Mouse (Mus musculus) lung, postnatal 0 days (tissue): ENCODE results near the gene Vdac2.

Source experiments
- CTCF ChIP-seq: IDR thresholded peaks from 2 replicates; pipeline ENCODE4 v1.5.1; 2016; ENCODE audit warnings: antibody characterized with exemption, mild to moderate bottlenecking
- EP300 ChIP-seq: IDR thresholded peaks from 2 replicates; pipeline ENCODE4 v1.6.1; 2016; ENCODE audit warnings: antibody characterized with exemption, mild to moderate bottlenecking, control low read depth

DNA sequence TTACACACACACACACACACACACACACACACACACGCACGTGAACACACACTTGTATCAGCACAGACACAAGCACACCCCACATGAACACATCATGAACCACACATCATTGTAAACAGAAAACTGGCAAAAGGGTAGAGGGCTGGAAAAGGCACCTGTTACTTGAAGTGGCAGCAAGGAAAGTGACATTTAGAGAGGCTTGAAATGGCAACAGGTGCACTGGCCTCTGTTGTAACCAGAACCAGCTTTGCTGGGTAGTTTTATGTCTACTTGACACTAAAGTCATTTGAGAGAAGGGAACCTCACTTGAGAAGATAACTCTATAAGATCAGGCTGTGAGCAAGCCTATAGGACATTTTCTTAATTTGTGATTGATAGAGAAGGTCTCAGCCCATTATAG lies 15.6 kb upstream of the Vdac2 start:
- TF ChIP-seq CTCF (no peak), EP300 (no peak)
